Mouse (Mus musculus) urinary bladder, postnatal 10 days (tissue): ENCODE results near the gene Gm15294.

Experiments
- DNase-seq: peaks from one replicate; pipeline ENCODE4 v3.0.0; 2022; ENCODE audit warnings: low spot score

The Gm15294 gene

GRCm38 (mm10) chrX:141875135-141875534 lies at the start of gene Gm15294:
Gene Gm15294, minus strand, starts transcription at chrX:141875235.
- no peak for DNase-seq

- no peak for DNase-seq
These were observed 9.5 kb upstream of the Gm15294 start for GRCm38 (mm10) chrX:141884336-141885048.

GRCm38 (mm10) chrX:141874024-141874423 lies 1.0 kb downstream of the Gm15294 start:
- no peak for DNase-seq

GRCm38 (mm10) chrX:141873597-141873996 lies 1.4 kb downstream of the Gm15294 start:
- no peak for DNase-seq

- no peak for DNase-seq
These were observed 19.2 kb downstream of the Gm15294 start for GRCm38 (mm10) chrX:141855684-141856396.
